Comparison of ENCODE assay signal across 21 mouse cellular contexts in genomic region chr19:42075992-42076391, GRCm38 (mm10). TPM values are rescaled to one million over a fixed set of nuclear protein-coding genes. Genes with fewer than 3 reads are reported as not detected.
"Had no signal": no experiment of that assay in that cellular context is flagged by ENCODE, and none has a peak within 500 bp of the region (broad histone marks: within the 10 kb centered on the region; RNA-seq: fewer than 3 reads in every experiment).

No protein-coding gene starts in this region.

- ATAC-seq: lung, postnatal 0 days; midbrain, embryonic 16.5 days had no signal

- H3K27me3 ChIP-seq: lung, embryonic 15.5 days; megakaryocyte, embryonic 14.5 days; midbrain, embryonic 12.5 days; neural tube, embryonic 12.5 days; stomach, embryonic 15.5 days had no signal

- H3K9ac ChIP-seq: lung, embryonic 15.5 days; midbrain, embryonic 12.5 days; neural tube, embryonic 12.5 days; stomach, embryonic 15.5 days had no signal

- H3K4me1 ChIP-seq: lung, embryonic 15.5 days; midbrain, embryonic 12.5 days; neural tube, embryonic 12.5 days; stomach, embryonic 15.5 days had no signal

- H3K4me2 ChIP-seq: lung, embryonic 15.5 days; midbrain, embryonic 12.5 days; neural tube, embryonic 12.5 days; stomach, embryonic 15.5 days had no signal

- DNase-seq: lung, adult 2 months; lung, postnatal 14 days; lung, postnatal 36 days; midbrain, embryonic 14.5 days; right cerebral cortex, postnatal 14 days; thymus, adult 2 months; thymus, postnatal 25 days; thymus, postnatal 4 days had no signal

- H3K9me3 ChIP-seq: lung, embryonic 15.5 days; megakaryocyte, embryonic 14.5 days; midbrain, embryonic 12.5 days; neural tube, embryonic 12.5 days; stomach, embryonic 15.5 days had no signal

- H3K27ac ChIP-seq: lung, embryonic 15.5 days; macrophage; midbrain, embryonic 12.5 days; neural tube, embryonic 12.5 days; stomach, embryonic 15.5 days; stomach, postnatal 0 days had no signal

- H3K36me3 ChIP-seq: stomach, embryonic 15.5 days had no signal

- H3K4me3 ChIP-seq: lung, embryonic 15.5 days; megakaryocyte, embryonic 14.5 days; midbrain, embryonic 12.5 days; neural tube, embryonic 12.5 days; stomach, embryonic 15.5 days had no signal

RNA-seq across cellular contexts. Expression of gene Morn4, which starts 10.2 kb away (rescaled TPM):
- total RNA-seq: monocyte, adult 5-6 weeks; neutrophil, adult 5-6 weeks had no signal

RNA-seq across cellular contexts. Expression of gene 4933411K16Rik, which starts 23.9 kb away (rescaled TPM):
- total RNA-seq: megakaryocyte progenitor cell, adult 5-6 weeks; neutrophil, adult 5-6 weeks had no signal
- polyA plus RNA-seq: lung, embryonic 15.5 days; midbrain, embryonic 12.5 days; midbrain, embryonic 14.5 days; midbrain, embryonic 16.5 days; neural tube, embryonic 12.5 days; stomach, embryonic 15.5 days; stomach, postnatal 0 days had no signal

RNA-seq across cellular contexts. Expression of gene Hoga1, which starts 30.6 kb away (rescaled TPM):
- total RNA-seq: monocyte, adult 5-6 weeks; neutrophil, adult 5-6 weeks had no signal

RNA-seq across cellular contexts. Expression of gene Ankrd2, which starts 40.2 kb away (rescaled TPM):
- total RNA-seq: megakaryocyte progenitor cell, adult 5-6 weeks; monocyte, adult 5-6 weeks; neutrophil, adult 5-6 weeks had no signal
- polyA plus RNA-seq: macrophage; midbrain, embryonic 12.5 days; urinary bladder, adult 2 months had no signal
